Comparison of ENCODE assay signal across 7 mouse cellular contexts in genomic region chr10:18138853-18139503, GRCm38 (mm10).
DNase-seq lines count a peak whose midpoint lies in the region; ATAC-seq and TF ChIP-seq lines count a peak whose summit lies in the region.
"Not testable (repeated sequence)": the region's sequence is repeated elsewhere in the genome, so short reads cannot be mapped to it uniquely, and the experiment has no call there.

No protein-coding gene starts in this region.

- H3K9ac ChIP-seq in hindbrain, embryonic 14.5 days; kidney, embryonic 15.5 days; liver, embryonic 13.5 days; neural tube, embryonic 12.5 days: not testable (repeated sequence)

- not testable (repeated sequence) for TF ChIP-seq POLR2A in embryonic fibroblast, embryonic 13.5 days (IDR thresholded peaks at IDR 0.05; ENCODE audit: low read depth, low read length)

- H3K36me3 ChIP-seq in heart, embryonic 10.5 days; hindbrain, embryonic 14.5 days (replicated peaks; ENCODE audit: control insufficient read depth, insufficient read depth); kidney, embryonic 15.5 days; liver, embryonic 13.5 days; neural tube, embryonic 12.5 days: not testable (repeated sequence)

- WGBS in heart, embryonic 10.5 days = 85% methylated on average over 14 of the region's 26 CpGs
- WGBS in hindbrain, embryonic 14.5 days = 93% methylated on average over 12 of the region's 26 CpGs
- 79% methylated on average over 14 of the region's 26 CpGs for WGBS in kidney, embryonic 15.5 days
- 70% methylated on average over 15 of the region's 26 CpGs for WGBS in liver, embryonic 13.5 days (ENCODE audit: insufficient replicate concordance)
- WGBS in neural tube, embryonic 12.5 days = 79% methylated on average over 14 of the region's 26 CpGs

- H3K4me2 ChIP-seq in hindbrain, embryonic 14.5 days (replicated peaks) = peak overlapping the region; percentile 36
- peak overlapping the region; percentile 38 for H3K4me2 ChIP-seq in kidney, embryonic 15.5 days
- peak overlapping the region; percentile 38 for H3K4me2 ChIP-seq in liver, embryonic 13.5 days
- H3K4me2 ChIP-seq in neural tube, embryonic 12.5 days (replicated peaks) = not testable (repeated sequence)

- not testable (repeated sequence) for H3K27ac ChIP-seq in embryonic fibroblast, embryonic 13.5 days (ENCODE audit: insufficient read depth, low read length); heart, embryonic 10.5 days; hindbrain, embryonic 14.5 days; kidney, embryonic 15.5 days; liver, embryonic 13.5 days; neural tube, embryonic 12.5 days

- H3K27me3 ChIP-seq in heart, embryonic 10.5 days (ENCODE audit: insufficient read depth, poor library complexity, severe bottlenecking); hindbrain, embryonic 14.5 days (ENCODE audit: control insufficient read depth, insufficient read depth, low read length); kidney, embryonic 15.5 days; liver, embryonic 13.5 days; neural tube, embryonic 12.5 days (replicated peaks): not testable (repeated sequence)

- TF ChIP-seq CTCF in embryonic fibroblast, embryonic 13.5 days (IDR thresholded peaks at IDR 0.05; ENCODE audit: borderline replicate concordance, insufficient read depth, low read length) = not testable (repeated sequence)

- not testable (repeated sequence) for ATAC-seq in hindbrain, embryonic 14.5 days (ENCODE audit: low FRiP score); kidney, embryonic 15.5 days (replicated peaks; ENCODE audit: low FRiP score)
- ATAC-seq in liver, embryonic 13.5 days (ENCODE audit: low read depth) = peak; percentile 36; the same call in 1 of the 2 replicates
- ATAC-seq in megakaryocyte, adult 5-6 weeks (ENCODE audit: poor library complexity, severe bottlenecking) = peak; percentile 51; the same call in 1 of the 2 replicates
- peak; percentile 64 for ATAC-seq in neural tube, embryonic 12.5 days (ENCODE audit: low FRiP score, low read depth)

- H3K4me1 ChIP-seq in embryonic fibroblast, embryonic 13.5 days (ENCODE audit: control insufficient read depth, insufficient read depth, low read length); heart, embryonic 10.5 days; hindbrain, embryonic 14.5 days (replicated peaks; ENCODE audit: control insufficient read depth, insufficient read depth, low read length); kidney, embryonic 15.5 days; liver, embryonic 13.5 days (replicated peaks); neural tube, embryonic 12.5 days: not testable (repeated sequence)

- DNase-seq in heart, embryonic 10.5 days (ENCODE audit: low spot score); hindbrain, embryonic 14.5 days (ENCODE audit: low spot score); liver, embryonic 13.5 days: not testable (repeated sequence)

- H3K4me3 ChIP-seq in embryonic fibroblast, embryonic 13.5 days (ENCODE audit: insufficient read depth, low read length) = 0 out of 2 replicates have a peak overlapping the region, but pooled peaks have one; percentile 15
- peak overlapping the region; percentile 20; the same call in 1 of the 2 replicates for H3K4me3 ChIP-seq in heart, embryonic 10.5 days
- peak overlapping the region; percentile 23 for H3K4me3 ChIP-seq in hindbrain, embryonic 14.5 days (replicated peaks; ENCODE audit: low read length)
- H3K4me3 ChIP-seq in kidney, embryonic 15.5 days (replicated peaks) = peak overlapping the region; percentile 32
- peak overlapping the region; percentile 38 for H3K4me3 ChIP-seq in liver, embryonic 13.5 days (replicated peaks)
- H3K4me3 ChIP-seq in neural tube, embryonic 12.5 days = not testable (repeated sequence)

- not testable (repeated sequence) for H3K9me3 ChIP-seq in heart, embryonic 10.5 days; hindbrain, embryonic 14.5 days (ENCODE audit: control insufficient read depth, low read length); kidney, embryonic 15.5 days (replicated peaks); liver, embryonic 13.5 days (replicated peaks); neural tube, embryonic 12.5 days
